Mouse (Mus musculus): Measurements from ENCODE around the gene Smg6.

The Smg6 gene

GRCm38 (mm10) chr11:74929111-74929510 lies 3.5 kb downstream of the Smg6 start:
- DNase-seq (ENCODE audit: low read depth), result no peak

- no peak for DNase-seq (ENCODE audit: low read depth)
Observed at GRCm38 (mm10) chr11:74930391-74930790, 4.8 kb downstream of the Smg6 start.

- peak; percentile 40 for DNase-seq (ENCODE audit: low read depth)
Observed at GRCm38 (mm10) chr11:74946348-74946747, 20.7 kb downstream of the Smg6 start.

- DNase-seq (ENCODE audit: low read depth), result no peak
Observed at GRCm38 (mm10) chr11:74954901-74955300, 29.3 kb downstream of the Smg6 start.

- no peak for DNase-seq (ENCODE audit: low read depth)
Observed at GRCm38 (mm10) chr11:74956006-74956405, 30.4 kb downstream of the Smg6 start.

- no peak for DNase-seq (ENCODE audit: low read depth)
Observed at GRCm38 (mm10) chr11:74957600-74957999, 32.0 kb downstream of the Smg6 start.

- no peak for DNase-seq (ENCODE audit: low read depth)
Observed at GRCm38 (mm10) chr11:74959501-74959900, 33.9 kb downstream of the Smg6 start.

- no peak for DNase-seq (ENCODE audit: low read depth)
Observed at GRCm38 (mm10) chr11:74960031-74960551, 34.5 kb downstream of the Smg6 start.

- DNase-seq (ENCODE audit: low read depth), result no peak
Observed at GRCm38 (mm10) chr11:74961953-74962352, 36.3 kb downstream of the Smg6 start.

GRCm38 (mm10) chr11:74962846-74963407 lies 37.3 kb downstream of the Smg6 start:
- DNase-seq (ENCODE audit: low read depth), result no peak

- no peak for DNase-seq (ENCODE audit: low read depth)
Observed at GRCm38 (mm10) chr11:74965516-74965915, 39.9 kb downstream of the Smg6 start.

GRCm38 (mm10) chr11:74973290-74974157 lies 47.9 kb downstream of the Smg6 start:
- DNase-seq (ENCODE audit: low read depth), result no peak

- no peak for DNase-seq (ENCODE audit: low read depth)
Observed at GRCm38 (mm10) chr11:74974615-74975014, 49.0 kb downstream of the Smg6 start.

- DNase-seq (ENCODE audit: low read depth), result no peak
Observed at GRCm38 (mm10) chr11:74976835-74977687, 51.4 kb downstream of the Smg6 start.

- peak; percentile 68 for DNase-seq (ENCODE audit: low read depth)
Observed at GRCm38 (mm10) chr11:74981464-74981863, 55.8 kb downstream of the Smg6 start.

GRCm38 (mm10) chr11:74982241-74982640 lies 56.6 kb downstream of the Smg6 start:
- no peak for DNase-seq (ENCODE audit: low read depth)

GRCm38 (mm10) chr11:74988162-74988561 lies 62.5 kb downstream of the Smg6 start:
- no peak for DNase-seq (ENCODE audit: low read depth)

GRCm38 (mm10) chr11:74989047-74989446 lies 63.4 kb downstream of the Smg6 start:
- no peak for DNase-seq (ENCODE audit: low read depth)

- no peak for DNase-seq (ENCODE audit: low read depth)
Observed at GRCm38 (mm10) chr11:74990501-74990900, 64.9 kb downstream of the Smg6 start.

- no peak for DNase-seq (ENCODE audit: low read depth)
Observed at GRCm38 (mm10) chr11:74991290-74991689, 65.7 kb downstream of the Smg6 start.

- DNase-seq (ENCODE audit: low read depth), result no peak
Observed at GRCm38 (mm10) chr11:74992427-74992987, 66.9 kb downstream of the Smg6 start.

- no peak for DNase-seq (ENCODE audit: low read depth)
Observed at GRCm38 (mm10) chr11:74994141-74994540, 68.5 kb downstream of the Smg6 start.

Measured in c-Kit-positive CD71-positive TER-119-negative erythroid progenitor cells, embryonic 14.5 days (primary cell).